ENCODE assay signal across 21 mouse cellular contexts in the genomic region with DNA sequence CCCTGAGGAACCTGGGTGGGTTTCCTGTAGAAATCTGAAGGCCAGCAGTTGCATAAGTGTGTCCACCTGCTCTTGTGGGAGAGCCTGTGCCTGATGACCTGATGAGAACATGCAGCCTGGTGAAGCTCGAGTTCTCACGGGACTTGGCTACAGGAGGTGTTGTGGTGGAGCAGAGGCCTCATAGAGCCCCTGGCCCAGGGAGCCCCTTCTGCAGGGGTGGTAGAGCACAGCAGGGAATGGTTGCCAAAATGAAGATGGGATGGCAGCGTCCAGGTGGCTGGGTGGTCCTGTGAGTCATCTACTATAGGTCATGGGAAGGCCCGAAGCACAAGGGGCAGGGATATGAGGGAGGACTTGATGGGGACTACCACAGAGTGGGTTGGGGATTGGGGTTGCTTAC. TPM values are rescaled to one million over a fixed set of nuclear protein-coding genes. Genes with fewer than 3 reads are reported as not detected.
"Had no signal": no experiment of that assay in that cellular context is flagged by ENCODE, and none has a peak within 500 bp of the region (broad histone marks: within the 10 kb centered on the region; RNA-seq: fewer than 3 reads in every experiment).

No protein-coding gene starts in this region.

- DNase-seq: retina, postnatal 1 day; right cerebral cortex, adult 18-20 months; right cerebral cortex, postnatal 14 days; right cerebral cortex, postnatal 25 days; right cerebral cortex, postnatal 4 days; spleen, adult 18-20 months; thymus, adult 18-20 months; thymus, adult 2 months; thymus, postnatal 14 days; thymus, postnatal 25 days; thymus, postnatal 36 days; thymus, postnatal 4 days had no signal

- H3K9ac ChIP-seq: neural tube, embryonic 12.5 days; neural tube, embryonic 13.5 days; neural tube, embryonic 15.5 days; stomach, embryonic 15.5 days had no signal

- H3K4me3 ChIP-seq: neural tube, embryonic 12.5 days; neural tube, embryonic 13.5 days; neural tube, embryonic 15.5 days; stomach, embryonic 15.5 days had no signal

- H3K27me3 ChIP-seq: neural tube, embryonic 12.5 days; neural tube, embryonic 13.5 days; neural tube, embryonic 15.5 days; stomach, embryonic 15.5 days had no signal

- H3K27ac ChIP-seq: neural tube, embryonic 12.5 days; neural tube, embryonic 13.5 days; neural tube, embryonic 15.5 days; stomach, embryonic 15.5 days; stomach, postnatal 0 days had no signal

- H3K4me1 ChIP-seq: neural tube, embryonic 12.5 days; stomach, embryonic 15.5 days had no signal

- H3K9me3 ChIP-seq: neural tube, embryonic 12.5 days; neural tube, embryonic 13.5 days; neural tube, embryonic 15.5 days; stomach, embryonic 15.5 days had no signal

- H3K4me2 ChIP-seq: neural tube, embryonic 12.5 days; neural tube, embryonic 13.5 days; neural tube, embryonic 15.5 days; stomach, embryonic 15.5 days had no signal

RNA-seq across cellular contexts. Expression of a gene that starts 25.2 kb away (rescaled TPM):
- polyA plus RNA-seq: small intestine, adult 2 months; spleen, adult 2 months; stomach, embryonic 15.5 days; stomach, embryonic 16.5 days; stomach, postnatal 0 days; urinary bladder, adult 2 months had no signal
